Mouse (Mus musculus) embryonic facial prominence, embryonic 11.5 days (tissue): ENCODE data around the gene Slc6a9. TPM values are rescaled to one million over a fixed set of nuclear protein-coding genes. Genes with fewer than 3 reads are reported as not detected.
A peak's percentile ranks its signal among the peaks of the same experiment; 100 is the strongest.

Experiments used
- ATAC-seq: fragments of 200-750 bp; cut with Nextera tagmentation; replicated peaks from 2 replicates; pipeline ENCODE4 v1.8.0; 2017; ENCODE audit warnings: low read depth; ENCODE audit not compliant: insufficient number of reproducible peaks, low FRiP score, low TSS enrichment
- DNase-seq: peaks from one replicate; pipeline ENCODE4 v3.0.0-alpha.2; 2015; ENCODE audit warnings: low spot score
- H3K27ac ChIP-seq: fragments of 300-500 bp; sonication (generic); replicated peaks from 2 replicates; pipeline ENCODE4 v1.5.1; 2014; ENCODE audit warnings: mild to moderate bottlenecking, low read depth, low read length, control low read depth
- H3K27me3 ChIP-seq: fragments of 300-500 bp; sonication (generic); 2 replicates; pipeline ENCODE4 v1.6.1; 2014; ENCODE audit warnings: mild to moderate bottlenecking, low read length, moderate library complexity, mixed read lengths; ENCODE audit not compliant: control insufficient read depth, insufficient read depth
- H3K36me3 ChIP-seq: fragments of 300-500 bp; sonication (generic); replicated peaks from 2 replicates; pipeline ENCODE4 v1.6.1; 2014; ENCODE audit warnings: low read depth, mild to moderate bottlenecking, low read length, moderate library complexity, mixed read lengths; ENCODE audit not compliant: control insufficient read depth, insufficient read depth
- H3K4me1 ChIP-seq: fragments of 300-500 bp; sonication (generic); 2 replicates; pipeline ENCODE4 v1.6.1; 2014; ENCODE audit warnings: low read length, mixed read lengths; ENCODE audit not compliant: control insufficient read depth, insufficient read depth
- H3K4me2 ChIP-seq: fragments of 300-500 bp; sonication (generic); 2 replicates; pipeline ENCODE4 v1.6.1; 2014; ENCODE audit warnings: low read depth, mild to moderate bottlenecking, control low read depth, low read length, moderate library complexity
- H3K4me3 ChIP-seq: fragments of 300-500 bp; sonication (generic); 2 replicates; pipeline ENCODE4 v1.5.1; 2014; ENCODE audit warnings: low read depth, low read length, control low read depth
- H3K9ac ChIP-seq: fragments of 300-500 bp; sonication (generic); replicated peaks from 2 replicates; pipeline ENCODE4 v1.6.1; 2014; ENCODE audit warnings: mild to moderate bottlenecking, control low read depth, low read length
- H3K9me3 ChIP-seq: fragments of 300-500 bp; sonication (generic); replicated peaks from 2 replicates; pipeline ENCODE4 v1.6.1; 2016; ENCODE audit warnings: mild to moderate bottlenecking, low read length, inconsistent platforms, mixed read lengths; ENCODE audit not compliant: control insufficient read depth
- WGBS: fragments of 180-500 bp; shearing (Covaris S2); extraction: QIAGEN DNeasy Blood & Tissue Kit; methylation state at CpG from one replicate; pipeline ENCODE4 v1.1.7; 2014; 5-methylcytosine and 5-hydroxymethylcytosine counted together
- polyA plus RNA-seq: library from polyadenylated mRNA; unstranded; fragments of >200 nt; fragmentation: Nextera tagmentation; extraction: Ambion mirVana; gene quantifications from 2 replicates; pipeline ENCODE4 v1.2.1, GENCODE M21; 2014

The Slc6a9 gene
- polyA plus RNA-seq, 1 experiment from 2014 or later: 5.3 TPM

- H3K9me3 ChIP-seq: no peaks in the 10 kb centered on the region
- no peak overlapping the region for H3K4me3 ChIP-seq
- no peak overlapping the region for H3K4me2 ChIP-seq
- no peak overlapping the region for H3K27ac ChIP-seq
- DNase-seq (no peak), ATAC-seq (no peak)
- H3K36me3 ChIP-seq: no peaks in the 10 kb centered on the region
- WGBS: 65% methylated on average over 5 of the region's 5 CpGs
- H3K9ac ChIP-seq: no peak overlapping the region
- no peaks in the 10 kb centered on the region for H3K27me3 ChIP-seq
- no peaks in the 10 kb centered on the region for H3K4me1 ChIP-seq
Observed at GRCm38 (mm10) chr4:117816776-117817175, 17.5 kb upstream of the Slc6a9 start.

- WGBS: 90% methylated on average over 10 of the region's 10 CpGs
- DNase-seq: no peak
Observed at GRCm38 (mm10) chr4:117818032-117818431, 16.3 kb upstream of the Slc6a9 start.

GRCm38 (mm10) chr4:117828572-117829145, 5.6 kb upstream of the Slc6a9 start:
- 73% methylated on average over 8 of the region's 8 CpGs for WGBS
- Histone ChIP-seq H3K4me2 (no peak overlapping the region), H3K4me3 (no peak overlapping the region), H3K9me3 (no peaks in the 10 kb centered on the region), H3K4me1 (0 out of 2 replicates have a peak, but pooled peaks cover 4% of the 10 kb centered on the region), H3K9ac (no peak overlapping the region), H3K27ac (no peak overlapping the region), H3K36me3 (no peaks in the 10 kb centered on the region), H3K27me3 (no peaks in the 10 kb centered on the region)
- ATAC-seq (no peak), DNase-seq (no peak)

More at GRCm38 (mm10) chr4:117818032-117818431, 16.3 kb upstream of the Slc6a9 start:
- Histone ChIP-seq H3K9me3 (no peaks in the 10 kb centered on the region), H3K27ac (no peak overlapping the region), H3K27me3 (no peaks in the 10 kb centered on the region), H3K4me1 (no peaks in the 10 kb centered on the region), H3K4me3 (no peak overlapping the region), H3K4me2 (no peak overlapping the region), H3K36me3 (no peaks in the 10 kb centered on the region), H3K9ac (no peak overlapping the region)
- ATAC-seq: no peak

- DNase-seq: peak; percentile 77
- Histone ChIP-seq H3K4me3 (no peak overlapping the region), H3K27me3 (no peaks in the 10 kb centered on the region), H3K9me3 (no peaks in the 10 kb centered on the region), H3K4me1 (0 out of 2 replicates have a peak, but pooled peaks cover 4% of the 10 kb centered on the region), H3K36me3 (no peaks in the 10 kb centered on the region), H3K27ac (no peak overlapping the region), H3K4me2 (peak overlapping the region; percentile 20; the same call in 1 of the 2 replicates), H3K9ac (no peak overlapping the region)
- 8% methylated on average over 12 of the region's 12 CpGs for WGBS
- no peak for ATAC-seq
Observed at GRCm38 (mm10) chr4:117829260-117830123, 4.8 kb upstream of the Slc6a9 start.

- ATAC-seq (0 out of 2 replicates have a peak, but pooled peaks have one; percentile 11), DNase-seq (no peak)
- Histone ChIP-seq H3K4me2 (no peak overlapping the region), H3K36me3 (no peaks in the 10 kb centered on the region), H3K4me3 (no peak overlapping the region), H3K27me3 (no peaks in the 10 kb centered on the region), H3K4me1 (0 out of 2 replicates have a peak, but pooled peaks cover 4% of the 10 kb centered on the region), H3K9me3 (no peaks in the 10 kb centered on the region), H3K9ac (no peak overlapping the region), H3K27ac (no peak overlapping the region)
- 13% methylated on average over 5 of the region's 5 CpGs for WGBS
Observed at GRCm38 (mm10) chr4:117830124-117830551, 4.2 kb upstream of the Slc6a9 start.

GRCm38 (mm10) chr4:117830801-117831200, 3.5 kb upstream of the Slc6a9 start:
- WGBS: 91% methylated on average over 9 of the region's 9 CpGs
- ATAC-seq: no peak
- H3K27ac ChIP-seq: no peak overlapping the region
- no peak overlapping the region for H3K4me3 ChIP-seq
- H3K36me3 ChIP-seq: no peaks in the 10 kb centered on the region
- H3K9ac ChIP-seq: 0 out of 2 replicates have a peak overlapping the region, but pooled peaks have one; percentile 13
- no peaks in the 10 kb centered on the region for H3K9me3 ChIP-seq
- 0 out of 2 replicates have a peak, but pooled peaks cover 4% of the 10 kb centered on the region for H3K4me1 ChIP-seq
- DNase-seq: no peak
- H3K27me3 ChIP-seq: no peaks in the 10 kb centered on the region
- H3K4me2 ChIP-seq: no peak overlapping the region

GRCm38 (mm10) chr4:117831499-117831898, 2.8 kb upstream of the Slc6a9 start:
- DNase-seq (no peak), ATAC-seq (no peak)
- no peak overlapping the region for H3K4me2 ChIP-seq
- no peaks in the 10 kb centered on the region for H3K9me3 ChIP-seq
- no peak overlapping the region for H3K4me3 ChIP-seq
- no peaks in the 10 kb centered on the region for H3K27me3 ChIP-seq
- 0 out of 2 replicates have a peak, but pooled peaks cover 4% of the 10 kb centered on the region for H3K4me1 ChIP-seq
- no peak overlapping the region for H3K9ac ChIP-seq
- no peaks in the 10 kb centered on the region for H3K36me3 ChIP-seq
- WGBS: 64% methylated on average over 2 of the region's 2 CpGs
- no peak overlapping the region for H3K27ac ChIP-seq
